Mouse (Mus musculus) embryonic stem cell, embryonic (primary cell): ENCODE results near the gene Polg2.
"Not testable (repeated sequence)": the region's sequence is repeated elsewhere in the genome, so short reads cannot be mapped to it uniquely, and the experiment has no call there.

Source experiments
- CTCF ChIA-PET, 4 experiments: fragments of 300-600 bp in 2 of 4; fragments of 350-600 bp in 2 of 4; sonication (Branson Sonifier 250); formaldehyde crosslinking; loops; one replicate each; lab custom pipeline; 2022; ENCODE audit warnings: inconsistent platforms in 2 of 4; lab: Charles Lee
- POLR2A ChIA-PET, 4 experiments: fragments of 300-600 bp in 2 of 4; fragments of 350-600 bp in 2 of 4; sonication (Branson Sonifier 250); formaldehyde crosslinking; loops; one replicate each; lab custom pipeline; 2022; ENCODE audit warnings: antibody characterized with exemption in 4 of 4, inconsistent platforms in 1 of 4; lab: Charles Lee

Polg2 gene

GRCm38 (mm10) chr11:106782271-106782670 lies 2.9 kb upstream of the Polg2 start:
- POLR2A ChIA-PET = interaction anchor here in 1 of 4 experiments (0.7 to 1.7 kb wide), 6 partner anchors 10 to 806 kb away, joined by 3 to 6 read pairs (median 3); partner anchors contain the start of gene Smurf2
- CTCF ChIA-PET = not testable (repeated sequence)

DNA sequence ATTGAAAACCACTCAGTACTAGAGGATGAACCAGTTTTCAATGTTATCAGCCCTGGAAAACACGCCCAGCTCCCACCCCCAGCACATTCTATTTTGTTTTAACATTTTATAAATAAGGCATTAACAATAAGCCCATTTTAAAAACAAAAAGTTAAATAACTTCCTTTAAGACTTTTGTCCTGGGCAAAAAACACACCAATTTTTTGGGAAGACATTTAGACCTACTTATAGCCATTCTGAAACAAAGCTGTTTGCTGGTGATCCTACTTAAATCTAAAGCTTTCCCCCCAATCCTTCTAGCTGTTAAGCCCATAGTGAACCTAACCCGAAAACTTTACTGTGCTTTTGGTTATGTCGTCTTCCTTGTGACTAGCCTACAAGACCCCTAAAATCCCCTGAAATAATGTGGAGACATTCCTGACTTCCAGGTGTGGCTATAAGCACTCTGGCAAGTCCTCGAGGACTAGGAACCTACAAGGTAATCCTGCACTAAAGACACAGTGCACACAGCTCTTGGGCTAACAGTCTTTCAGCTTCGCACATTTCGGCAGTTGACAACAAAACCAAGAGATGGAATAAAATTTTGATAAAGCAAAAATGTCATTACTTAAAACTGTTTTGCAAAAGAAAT lies 1.4 kb upstream of the Polg2 start:
- ChIA-PET POLR2A (interaction anchor here (0.5 to 10.6 kb wide), 37 partner anchors 8 to 774 kb away, joined by 3 to 193 read pairs (median 5); partner anchors contain the start of genes Cep95 (in 3 of the 4), Ddx5 (in 3 of the 4), Smurf2 (in 2 of the 4) and Ccdc47 (in 1 of the 4)), CTCF (interaction anchor here in 1 of 4 experiments (0.6 to 0.7 kb wide), 2 partner anchors 9 to 754 kb away, joined by 4 to 6 read pairs; no protein-coding TSS in a partner anchor)

DNA sequence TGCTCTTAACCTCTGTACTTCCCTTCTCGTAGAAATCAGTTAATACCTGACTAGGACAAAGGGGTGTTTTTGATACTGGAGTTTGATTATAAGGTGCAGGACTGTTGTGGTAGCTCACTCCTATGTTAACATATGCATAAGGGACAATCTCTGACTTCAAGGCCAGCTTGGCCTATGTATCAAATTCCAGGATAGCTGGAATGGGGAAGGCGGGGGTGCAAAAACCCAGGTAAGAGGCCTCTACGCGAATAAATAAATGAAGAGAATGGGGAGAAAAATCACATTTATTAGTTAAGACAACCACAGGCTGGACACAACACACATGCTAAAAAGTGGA lies 720 bp upstream of the Polg2 start:
- ChIA-PET CTCF (interaction anchor here in 1 of 4 experiments (0.6 kb wide), 1 partner anchor 8 kb away, joined by 6 read pairs; no protein-coding TSS in a partner anchor), POLR2A (interaction anchor here (0.6 to 10.6 kb wide), 52 partner anchors 8 to 774 kb away, joined by 3 to 193 read pairs (median 4); partner anchors contain the start of genes Cep95 (in 4 of the 4), Ddx5 (in 4 of the 4), Smurf2 (in 2 of the 4) and Ccdc47 (in 1 of the 4))

- POLR2A ChIA-PET = interaction anchor here (0.5 to 10.6 kb wide), 46 partner anchors 9 to 503 kb away, joined by 3 to 193 read pairs (median 4); partner anchors contain the start of genes Cep95 (in 4 of the 4), Ddx5 (in 4 of the 4), Milr1 (in 1 of the 4) and Pecam1 (in 1 of the 4)
- CTCF ChIA-PET = interaction anchor here in 1 of 4 experiments (0.6 kb wide), 1 partner anchor 219 kb away, joined by 3 read pairs; no protein-coding TSS in a partner anchor
These were observed 549 bp downstream of the Polg2 start for GRCm38 (mm10) chr11:106778589-106779387.

- ChIA-PET POLR2A (interaction anchor here (0.6 to 10.6 kb wide), 25 partner anchors 10 to 513 kb away, joined by 3 to 193 read pairs (median 5); partner anchors contain the start of genes Cep95 (in 4 of the 4), Ddx5 (in 4 of the 4) and Smurf2 (in 1 of the 4)), CTCF (interaction anchor here in 1 of 4 experiments (0.7 kb wide), 1 partner anchor 329 kb away, joined by 4 read pairs; no protein-coding TSS in a partner anchor)
These were observed 1.2 kb downstream of the Polg2 start for GRCm38 (mm10) chr11:106778132-106778531.

GRCm38 (mm10) chr11:106777395-106777794 lies 1.9 kb downstream of the Polg2 start:
- ChIA-PET POLR2A (interaction anchor here (0.7 to 10.6 kb wide), 20 partner anchors 10 to 277 kb away, joined by 3 to 193 read pairs (median 7); partner anchors contain the start of genes Cep95 (in 4 of the 4), Ddx5 (in 4 of the 4), Kpna2 (in 1 of the 4) and Smurf2 (in 1 of the 4)), CTCF (no interaction called here)

GRCm38 (mm10) chr11:106776960-106777359 lies 2.4 kb downstream of the Polg2 start:
- ChIA-PET POLR2A (interaction anchor here in 3 of 4 experiments (0.7 to 10.6 kb wide), 17 partner anchors 10 to 277 kb away, joined by 3 to 193 read pairs (median 7); partner anchors contain the start of genes Cep95 (in 3 of the 3), Ddx5 (in 3 of the 3) and Kpna2 (in 1 of the 3)), CTCF (no interaction called here)

DNA sequence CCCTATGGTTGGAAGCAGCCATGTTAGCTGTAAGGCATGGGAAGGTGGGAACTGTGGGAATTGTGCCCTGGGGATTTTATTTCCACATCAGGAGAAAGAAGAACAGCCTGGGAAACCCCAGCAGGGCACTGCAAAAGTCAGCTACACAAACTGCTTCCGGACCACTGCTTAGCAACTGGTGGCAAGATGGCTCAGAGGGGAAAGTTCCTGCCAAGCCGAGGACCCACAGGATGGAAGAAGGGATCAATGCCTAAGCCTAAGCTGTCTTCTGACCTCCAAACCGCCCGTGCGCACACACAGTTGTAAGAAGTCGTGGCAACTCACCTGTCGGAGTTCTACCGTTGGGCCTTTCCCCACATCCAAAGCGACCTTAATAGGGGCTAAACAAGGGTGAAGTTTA lies 6.3 kb downstream of the Polg2 start:
- ChIA-PET POLR2A (interaction anchor here in 3 of 4 experiments (0.5 to 10.6 kb wide), 12 partner anchors 10 to 272 kb away, joined by 3 to 193 read pairs (median 3); partner anchors contain the start of genes Cep95 (in 2 of the 3) and Ddx5 (in 2 of the 3)), CTCF (no interaction called here)

GRCm38 (mm10) chr11:106770195-106770974 lies 9.0 kb downstream of the Polg2 start:
- CTCF ChIA-PET = interaction anchor here (0.6 to 1.2 kb wide), 4 partner anchors 9 to 352 kb away, joined by 3 to 4 read pairs (median 3); no protein-coding TSS in a partner anchor

GRCm38 (mm10) chr11:106767516-106767915 lies 11.8 kb downstream of the Polg2 start:
- ChIA-PET POLR2A (interaction anchor here (0.6 to 3.5 kb wide), 7 partner anchors 8 to 676 kb away, joined by 3 to 29 read pairs (median 4); partner anchors contain the start of genes Cep95 (in 1 of the 4), Ddx5 (in 1 of the 4) and Polg2 (in 1 of the 4)), CTCF (interaction anchor here in 3 of 4 experiments (0.6 to 0.7 kb wide), 4 partner anchors 25 to 222 kb away, joined by 3 to 8 read pairs (median 7); no protein-coding TSS in a partner anchor)

More at GRCm38 (mm10) chr11:106770195-106770974, 9.0 kb downstream of the Polg2 start:
- POLR2A ChIA-PET = interaction anchor here (0.6 to 10.6 kb wide), 7 partner anchors 10 to 54 kb away, joined by 3 to 193 read pairs (median 5); partner anchors contain the start of genes Cep95 (in 1 of the 4) and Ddx5 (in 1 of the 4)

- ChIA-PET CTCF (interaction anchor here in 2 of 4 experiments (0.5 to 0.8 kb wide), 5 partner anchors 24 to 221 kb away, joined by 3 to 8 read pairs (median 3); no protein-coding TSS in a partner anchor), POLR2A (interaction anchor here (0.6 to 3.5 kb wide), 10 partner anchors 9 to 676 kb away, joined by 3 to 29 read pairs (median 4); partner anchors contain the start of genes Cep95 (in 2 of the 4), Ddx5 (in 2 of the 4) and Polg2 (in 1 of the 4))
These were observed 12.7 kb downstream of the Polg2 start for GRCm38 (mm10) chr11:106766611-106767162.

GRCm38 (mm10) chr11:106762800-106763185 lies 16.5 kb downstream of the Polg2 start:
- POLR2A ChIA-PET = interaction anchor here in 3 of 4 experiments (0.6 to 2.4 kb wide), 12 partner anchors 9 to 373 kb away, joined by 3 to 19 read pairs (median 4); partner anchors contain the start of genes Cep95 (in 2 of the 3) and Ddx5 (in 2 of the 3)
- CTCF ChIA-PET = interaction anchor here in 2 of 4 experiments (0.6 to 2.2 kb wide), 2 partner anchors 20 to 120 kb away, joined by 5 to 14 read pairs; no protein-coding TSS in a partner anchor

- CTCF ChIA-PET = interaction anchor here in 2 of 4 experiments (0.6 to 2.2 kb wide), 3 partner anchors 9 to 120 kb away, joined by 3 to 14 read pairs (median 5); no protein-coding TSS in a partner anchor
These were observed 17.1 kb downstream of the Polg2 start for GRCm38 (mm10) chr11:106762139-106762799.

GRCm38 (mm10) chr11:106760511-106760910 lies 18.8 kb downstream of the Polg2 start:
- ChIA-PET CTCF (interaction anchor here in 1 of 4 experiments (0.6 kb wide), 1 partner anchor 18 kb away, joined by 3 read pairs; no protein-coding TSS in a partner anchor), POLR2A (interaction anchor here in 2 of 4 experiments (0.7 to 2.4 kb wide), 5 partner anchors 16 to 28 kb away, joined by 3 to 19 read pairs (median 4); partner anchors contain the start of genes Cep95 (in 1 of the 2), Ddx5 (in 1 of the 2) and Polg2 (in 1 of the 2))

More at GRCm38 (mm10) chr11:106762139-106762799, 17.1 kb downstream of the Polg2 start:
- POLR2A ChIA-PET = interaction anchor here in 3 of 4 experiments (0.6 to 2.4 kb wide), 20 partner anchors 9 to 373 kb away, joined by 3 to 19 read pairs (median 4); partner anchors contain the start of genes Cep95 (in 2 of the 3), Ddx5 (in 2 of the 3) and Ern1 (in 1 of the 3)

GRCm38 (mm10) chr11:106759028-106759427 lies 20.3 kb downstream of the Polg2 start:
- ChIA-PET CTCF (interaction anchor here in 1 of 4 experiments (0.6 kb wide), 1 partner anchor 264 kb away, joined by 4 read pairs; no protein-coding TSS in a partner anchor), POLR2A (interaction anchor here in 1 of 4 experiments (0.6 kb wide), 1 partner anchor 9 kb away, joined by 5 read pairs; no protein-coding TSS in a partner anchor)
